Mouse (Mus musculus) olfactory bulb, adult 2 months (tissue): Measurements from ENCODE around the gene Camta1.

ENCODE experiments used
- CTCF ChIP-seq: fragments of 200-500 bp; IDR thresholded peaks from 2 replicates; pipeline ENCODE4 v1.5.1; 2012; ENCODE audit warnings: low read depth, mild to moderate bottlenecking, low read length, moderate library complexity; ENCODE audit not compliant: insufficient read depth
- POLR2A ChIP-seq: fragments of 200-500 bp; IDR thresholded peaks from 2 replicates; pipeline ENCODE4 v1.6.1; 2012; ENCODE audit warnings: mild to moderate bottlenecking, low read depth, low read length, moderate library complexity; ENCODE audit not compliant: insufficient read depth

GRCm38 (mm10) chr4:151569586-151569985, 292.1 kb downstream of the Camta1 start:
- no peak for TF ChIP-seq CTCF
- TF ChIP-seq POLR2A, result no peak
